Mouse (Mus musculus): ENCODE measurements around the gene Parn.
"Not testable (repeated sequence)": the region's sequence is repeated elsewhere in the genome, so short reads cannot be mapped to it uniquely, and the experiment has no call there.

The Parn gene

DNA sequence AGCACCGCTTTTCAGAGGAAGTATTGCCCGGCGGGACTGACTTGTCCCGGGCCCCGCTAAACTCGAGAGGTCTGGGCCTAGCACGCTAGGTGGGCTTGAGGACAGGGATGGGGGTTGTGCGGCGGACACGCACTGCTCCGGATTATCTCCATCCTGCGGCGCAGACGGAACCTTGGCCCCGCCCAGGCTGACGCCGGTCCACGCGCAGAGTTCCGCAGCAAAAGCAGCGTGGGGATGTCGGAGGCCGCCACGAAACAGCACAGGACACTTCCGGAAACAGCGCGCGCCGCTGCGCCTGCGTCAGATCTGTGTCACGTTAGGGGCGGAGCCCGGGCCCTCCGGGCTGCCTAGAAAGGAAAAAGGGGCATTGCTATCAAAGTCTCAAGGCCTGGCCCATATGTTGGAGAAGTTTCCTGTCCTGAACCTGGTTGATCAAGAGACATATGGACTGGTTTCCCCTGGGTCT lies at the start of gene Parn:
Parn (minus strand) TSS at position 293 of the 466 bp plus-strand sequence.
- DNase-seq, result peak; percentile 94

DNA sequence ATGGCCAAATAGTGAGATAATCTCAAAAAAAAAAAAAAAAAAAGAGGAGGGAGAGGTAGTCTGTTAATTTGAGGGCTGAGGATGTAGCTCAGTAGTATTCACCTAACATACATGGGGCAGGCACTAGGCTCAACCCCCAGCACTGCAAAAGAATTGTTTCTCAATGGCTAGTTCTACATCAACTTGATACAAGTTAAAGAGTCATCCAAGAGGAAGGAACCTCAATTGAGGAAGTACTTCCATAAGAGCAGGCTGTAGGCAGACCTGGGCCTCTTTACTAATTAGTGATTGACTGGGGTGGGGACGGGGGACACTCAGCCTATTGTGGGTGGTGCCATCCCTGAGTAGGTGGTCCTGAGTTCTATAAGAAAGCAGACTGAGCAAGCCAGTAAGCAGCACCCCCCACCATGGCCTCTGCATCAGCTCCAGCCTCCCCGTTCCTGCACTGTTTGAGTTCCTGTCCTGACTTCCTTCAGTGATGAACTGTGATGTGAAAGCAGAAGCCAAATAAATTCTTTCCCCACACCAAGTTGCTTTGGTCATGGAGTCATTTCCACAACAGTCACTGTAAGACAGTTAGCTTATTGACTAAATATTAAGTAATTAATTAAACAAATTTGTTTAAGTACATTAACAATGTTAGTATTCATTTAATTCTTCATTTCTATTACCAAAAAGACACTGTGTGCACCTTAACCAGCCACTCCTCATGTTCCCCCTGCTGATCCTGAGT lies 49.0 kb upstream of the Parn start:
- no peak for DNase-seq

DNA sequence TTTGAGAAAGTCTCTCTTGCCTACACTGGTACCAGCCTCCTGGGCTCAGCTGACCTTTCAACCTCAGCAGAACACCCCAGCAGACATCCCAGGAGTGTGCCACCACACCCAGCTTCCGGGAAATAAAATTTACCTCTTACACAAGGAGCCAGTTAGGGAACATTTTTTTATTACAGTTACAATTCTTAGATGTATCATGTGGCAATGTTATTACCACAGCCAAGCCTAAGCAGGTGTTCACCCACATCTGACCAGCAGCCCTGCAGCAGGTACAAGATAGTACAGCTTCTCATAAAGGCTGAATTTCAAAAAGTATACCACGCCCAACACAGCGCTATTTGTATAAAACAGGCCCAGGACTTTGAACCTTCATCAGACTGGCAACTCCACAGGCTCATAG lies 46.9 kb upstream of the Parn start:
- no peak for DNase-seq

DNA sequence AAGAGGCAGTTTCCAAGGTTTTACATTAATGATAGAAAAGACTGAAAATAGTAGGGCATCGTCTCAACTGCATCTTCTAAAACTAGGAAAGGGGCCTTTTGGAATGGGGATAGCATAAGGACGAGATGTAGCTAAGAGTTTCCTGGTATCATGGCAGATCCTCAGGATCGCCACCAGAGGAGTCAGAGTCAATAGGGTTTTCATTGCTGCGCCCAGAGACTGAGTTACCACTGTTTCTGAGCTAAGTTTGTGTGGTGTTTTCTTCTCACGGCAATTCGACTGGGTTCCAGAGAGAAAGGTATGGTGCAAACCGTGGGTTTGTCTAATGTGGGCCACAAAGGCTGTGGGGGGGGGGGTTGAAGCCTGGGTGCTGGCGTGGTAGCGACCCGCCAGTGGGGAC lies 36.7 kb upstream of the Parn start:
- no peak for DNase-seq

DNA sequence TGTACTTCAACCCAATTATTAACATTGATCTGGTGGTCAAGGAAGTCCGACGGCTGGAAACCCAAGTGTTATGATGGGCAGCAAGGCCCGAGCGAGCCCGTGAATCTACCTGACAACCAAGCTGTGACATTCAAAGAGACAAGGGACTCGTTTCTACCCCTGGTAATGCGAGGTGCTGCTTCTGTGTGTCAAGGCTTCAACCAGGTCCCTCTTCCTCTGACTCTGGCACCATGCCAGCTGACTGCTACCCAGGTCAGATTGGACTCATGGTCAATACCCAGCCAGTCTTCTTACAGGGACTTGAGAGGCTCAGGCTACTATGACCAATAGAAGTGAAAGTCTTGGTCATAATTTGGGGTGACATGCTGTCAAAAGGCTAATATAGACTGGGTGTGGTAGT lies 34.2 kb upstream of the Parn start:
- DNase-seq, result no peak

DNA sequence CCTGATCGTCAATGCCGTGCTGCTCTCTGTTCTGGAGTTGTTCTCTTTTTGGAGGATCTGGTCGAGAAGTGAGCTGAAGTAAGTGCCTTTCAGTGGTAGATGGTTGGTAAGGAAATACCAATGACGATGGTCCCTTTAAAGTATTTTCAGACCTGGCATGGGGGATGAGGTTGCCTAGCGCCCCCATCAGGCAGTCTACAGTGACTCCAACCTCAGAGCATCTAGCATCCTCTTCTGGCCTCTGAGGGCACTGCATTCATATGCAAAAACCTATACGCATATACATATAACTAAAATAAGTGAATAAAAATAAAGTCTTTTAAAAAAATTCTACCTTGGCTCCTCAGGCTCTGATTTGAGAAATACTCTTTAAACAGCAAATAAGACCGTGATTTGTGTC lies 31.0 kb upstream of the Parn start:
- DNase-seq, result no peak

DNA sequence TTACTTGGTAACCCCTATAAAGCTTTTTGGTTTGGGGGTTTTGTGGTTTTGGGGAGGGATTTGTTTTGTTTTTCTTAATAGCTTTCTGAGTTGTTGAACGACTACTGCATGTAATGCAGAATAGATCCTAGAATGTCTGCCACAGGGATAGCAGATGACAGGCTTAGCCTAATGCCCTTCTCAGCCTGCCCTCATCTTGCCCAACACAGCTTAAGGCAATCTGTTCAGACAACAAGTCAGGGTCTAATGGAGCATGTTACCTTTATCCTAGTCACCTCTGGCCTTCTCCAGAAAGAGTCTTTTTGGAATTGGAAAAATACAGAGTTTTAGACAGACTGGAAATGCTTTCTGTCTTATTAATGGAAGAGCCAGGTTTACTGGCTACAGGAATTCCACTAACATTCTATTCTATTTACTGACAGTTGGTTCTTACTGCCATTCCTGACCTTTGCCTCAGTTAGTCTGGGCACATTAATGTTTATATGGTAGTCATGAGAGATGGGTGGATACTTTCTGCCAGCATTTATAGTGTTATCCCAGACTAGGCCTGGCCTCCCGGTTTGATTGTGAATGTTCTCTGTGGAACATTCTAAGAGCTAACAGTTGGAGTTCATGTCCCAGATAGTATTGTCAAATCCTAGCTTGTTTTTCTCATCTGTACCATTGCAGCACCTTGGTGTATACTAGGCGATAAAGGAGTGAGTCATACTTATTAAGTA lies 10.8 kb upstream of the Parn start:
- DNase-seq, result peak; percentile 21

DNA sequence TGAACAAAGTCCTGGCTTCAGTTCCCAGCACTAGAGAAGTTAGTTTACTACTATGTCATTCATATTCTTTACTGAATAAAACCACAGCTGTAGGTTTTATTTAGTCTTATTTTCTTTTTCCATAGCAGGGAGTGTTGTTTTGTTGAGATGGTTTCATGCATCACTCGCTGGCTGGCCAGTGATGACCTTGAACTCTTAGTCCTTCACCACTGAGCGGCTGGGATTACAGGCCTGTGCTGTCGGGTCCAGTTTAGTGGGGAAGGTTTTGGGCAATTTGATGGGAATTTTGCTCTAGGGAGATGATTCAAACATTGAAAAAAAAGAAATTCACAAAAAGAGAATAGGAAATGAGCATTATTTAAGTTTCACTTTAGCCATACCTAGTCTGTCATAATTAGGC lies 6.5 kb upstream of the Parn start:
- DNase-seq, result no peak

DNA sequence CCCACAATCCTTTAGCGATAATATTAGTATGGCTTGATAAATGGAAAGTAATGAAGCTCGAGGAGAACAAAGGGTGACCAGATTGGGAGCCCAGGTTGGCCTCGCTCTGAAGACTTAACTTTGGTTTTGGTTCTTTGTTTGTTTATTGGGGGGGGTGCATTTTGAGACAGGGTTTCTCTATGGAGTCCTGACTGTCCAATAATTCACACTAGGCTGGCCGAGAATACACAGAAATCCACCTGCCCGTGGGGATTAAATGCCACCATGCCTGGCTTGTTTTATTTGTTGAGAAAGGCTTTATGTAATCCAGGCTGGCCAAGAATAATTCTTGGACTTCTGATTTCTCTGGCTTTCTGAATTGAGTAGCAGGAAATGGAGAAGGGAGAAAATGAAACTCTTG lies 5.1 kb upstream of the Parn start:
- no peak for DNase-seq

DNA sequence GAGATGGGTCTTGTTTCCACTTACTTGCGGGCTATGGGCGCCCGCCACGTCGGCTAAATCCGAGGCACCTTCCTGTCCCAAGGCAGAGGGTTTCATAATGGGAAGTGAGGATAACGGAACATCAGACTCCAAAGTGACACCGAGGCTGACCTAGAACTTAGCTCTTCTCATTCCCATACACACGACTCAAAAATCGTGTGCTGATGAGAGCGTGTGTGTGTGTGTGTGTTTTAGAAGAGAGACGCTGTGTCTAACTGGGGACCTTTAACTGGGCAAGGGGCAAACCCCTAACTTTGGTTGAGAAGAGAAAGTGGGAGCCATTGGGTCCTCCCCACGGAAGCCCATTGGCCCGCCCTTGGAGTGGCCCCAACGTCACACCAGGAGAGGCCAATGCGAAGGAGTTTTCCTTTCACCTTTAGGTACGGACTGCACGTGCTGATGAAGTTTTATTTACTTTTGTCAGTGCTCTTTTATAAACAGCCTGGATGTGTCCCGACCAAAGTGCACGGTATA lies 4.5 kb upstream of the Parn start:
- DNase-seq, result peak; percentile 71

DNA sequence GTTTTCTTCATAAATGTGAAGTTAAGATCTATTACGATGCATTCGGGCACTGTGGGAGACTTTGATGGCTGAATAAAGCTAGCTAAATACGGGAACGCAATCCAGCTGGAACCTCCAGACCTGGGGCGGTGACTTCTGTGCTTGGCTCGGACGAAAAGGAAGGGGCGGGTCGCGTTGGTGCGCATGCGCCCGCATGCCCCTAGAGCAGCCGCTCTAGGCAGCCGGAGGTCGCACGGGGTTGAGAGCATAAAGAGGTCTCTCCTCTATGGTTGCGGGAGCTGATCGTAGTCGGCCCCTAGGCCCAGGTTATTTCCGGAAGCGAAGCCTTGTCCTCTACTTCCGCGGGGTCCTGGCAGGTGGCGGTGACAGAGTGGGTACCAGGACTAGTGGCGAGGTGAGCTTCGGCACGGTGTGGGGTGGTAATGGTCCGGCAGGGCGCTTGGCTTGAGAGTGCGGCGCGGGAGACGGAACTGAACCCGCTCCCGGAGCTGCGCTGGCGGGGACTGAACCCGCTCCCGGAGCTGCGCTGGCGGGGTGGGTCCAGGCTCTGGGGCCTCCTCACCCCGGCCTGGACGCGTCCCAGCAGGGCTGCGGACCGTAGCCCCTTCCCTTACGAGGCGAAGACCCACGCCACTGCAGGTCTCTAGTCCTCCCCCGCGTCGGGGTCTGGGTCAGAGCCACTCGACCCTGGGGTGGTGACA lies 3.9 kb upstream of the Parn start, which contains the start of the genes Bfar and 3110001I22Rik:
Bfar (plus strand) TSS at position 174 of the 701 bp plus-strand sequence.
3110001I22Rik (plus strand) TSS at position 245 of the 701 bp plus-strand sequence.
- peak; percentile 97 for DNase-seq

DNA sequence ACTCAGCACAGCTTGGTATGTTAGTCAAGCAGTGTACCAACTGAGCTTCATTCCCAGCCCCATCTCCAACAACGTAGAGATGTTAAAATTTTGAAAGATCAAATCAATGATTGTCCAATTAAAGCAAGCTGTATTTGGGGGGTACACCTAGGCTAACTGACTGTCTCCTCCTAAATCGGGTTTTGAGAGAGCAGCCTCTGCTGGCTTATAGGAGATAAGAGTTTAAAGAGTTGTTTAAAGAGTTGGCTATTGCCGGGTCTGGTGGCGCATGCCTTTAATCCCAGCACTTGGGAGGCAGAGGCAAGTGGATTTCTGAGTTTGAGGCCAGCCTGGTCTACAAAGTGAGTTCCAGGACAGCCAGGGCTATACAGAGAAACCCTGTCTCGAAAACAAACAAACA lies 2.9 kb upstream of the Parn start:
- DNase-seq, result not testable (repeated sequence)

DNA sequence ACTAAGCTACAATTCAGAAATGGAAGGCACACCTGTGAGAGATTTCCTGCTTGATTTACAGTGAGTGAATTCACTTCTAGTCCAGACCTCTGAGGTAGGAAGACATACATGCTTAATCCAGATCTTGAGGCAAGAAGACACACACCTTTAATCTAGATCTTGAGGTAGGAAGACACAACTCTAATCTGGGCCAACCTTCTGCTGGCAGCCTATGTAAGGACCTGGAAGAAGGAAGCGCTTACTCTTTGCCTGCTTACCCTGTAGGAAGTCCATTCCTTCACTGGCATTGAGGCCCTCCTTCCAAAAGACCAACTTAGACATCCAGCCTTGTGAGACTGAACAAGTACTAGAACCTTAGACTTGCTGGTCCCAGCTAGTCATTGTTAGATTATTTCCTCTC lies 1.3 kb upstream of the Parn start:
- no peak for DNase-seq

DNA sequence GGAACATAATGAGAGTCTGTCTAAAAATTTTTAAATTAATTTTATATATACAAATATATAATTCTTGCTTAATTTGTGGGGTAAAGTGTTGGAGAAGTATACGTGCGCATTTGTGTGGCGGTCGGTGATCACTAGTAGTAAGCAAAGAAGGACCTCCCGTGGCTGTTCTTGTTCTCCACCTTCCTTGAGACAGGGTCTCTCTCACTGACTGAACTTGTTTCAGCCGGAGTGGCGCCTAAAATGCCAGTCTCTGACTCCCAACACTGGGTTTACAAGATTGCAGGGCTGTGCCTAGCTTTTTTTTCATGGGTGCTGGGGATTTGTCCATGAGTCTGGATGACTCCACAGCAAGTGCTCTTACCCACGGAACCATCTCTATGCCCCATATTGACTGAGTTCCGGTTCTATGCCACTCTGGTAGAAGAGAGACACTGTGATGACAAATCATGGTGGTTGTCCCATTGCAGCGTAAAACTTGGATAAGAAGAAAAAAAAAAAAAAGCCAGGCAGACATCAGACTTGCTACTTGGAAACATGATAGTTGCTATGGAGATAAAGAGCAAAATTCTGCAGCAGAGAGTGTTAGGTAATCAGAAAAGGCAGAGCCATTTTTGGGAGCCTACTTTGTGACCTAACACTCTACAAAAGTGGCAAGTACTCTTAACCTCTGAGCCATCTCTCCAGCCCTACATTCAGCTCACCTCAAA lies 585 bp upstream of the Parn start:
- DNase-seq, result no peak

DNA sequence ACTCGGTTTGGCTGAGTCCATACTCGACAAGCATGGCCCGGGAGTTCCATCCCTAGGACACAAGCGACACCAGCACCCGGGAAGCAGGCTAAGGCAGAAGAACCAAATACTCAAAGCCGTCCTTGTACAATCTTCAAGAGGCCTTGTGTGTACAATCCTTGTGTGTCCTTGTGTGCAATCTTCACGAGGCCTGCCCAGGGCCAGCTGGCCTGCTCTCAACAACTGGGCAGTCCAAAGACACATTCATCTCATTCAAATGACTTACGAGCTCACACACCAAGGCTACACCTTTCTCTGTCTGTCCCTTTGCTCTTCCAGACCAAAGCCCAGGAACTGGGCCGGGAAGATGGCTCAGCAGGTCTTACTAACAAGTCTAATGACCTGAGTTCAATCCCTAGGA lies 7.2 kb downstream of the Parn start:
- DNase-seq, result no peak

DNA sequence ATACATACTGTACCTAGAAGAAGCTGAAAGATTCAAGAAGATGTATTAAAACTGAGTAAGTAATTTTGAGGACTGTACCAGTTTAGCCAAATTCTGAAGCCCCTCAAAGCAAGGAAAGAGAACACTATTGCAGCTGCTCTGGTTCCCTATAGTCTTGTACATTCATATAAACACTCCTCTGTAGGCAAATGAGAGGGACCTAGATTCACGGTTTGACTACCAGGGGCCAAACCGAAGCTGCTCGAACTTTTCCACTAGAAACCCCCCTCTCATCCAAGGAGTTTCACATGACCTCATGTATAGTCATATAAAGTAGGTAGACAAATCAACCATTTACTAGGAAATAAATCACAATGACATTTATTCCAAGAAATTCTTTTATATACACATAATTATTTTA lies 9.1 kb downstream of the Parn start:
- DNase-seq, result no peak

DNA sequence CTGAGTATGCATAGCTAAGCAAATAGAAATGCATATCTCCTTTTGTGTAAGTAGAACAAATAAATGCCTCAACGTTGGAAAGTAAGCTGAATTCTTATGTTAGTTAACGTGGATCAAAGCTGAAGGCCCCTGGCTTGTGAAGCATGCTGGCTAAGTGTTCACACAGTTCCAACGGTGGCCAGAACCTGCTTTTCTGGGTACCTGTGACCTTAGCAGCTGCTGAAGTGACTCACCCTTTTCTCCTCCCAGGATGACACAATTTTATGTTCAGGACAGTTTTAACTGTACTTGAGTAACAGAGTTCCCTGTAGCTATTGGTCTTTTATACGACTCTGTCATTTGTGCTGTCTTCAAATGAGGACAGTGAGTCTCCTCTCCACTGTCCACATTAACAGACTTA lies 22.0 kb downstream of the Parn start:
- no peak for DNase-seq

DNA sequence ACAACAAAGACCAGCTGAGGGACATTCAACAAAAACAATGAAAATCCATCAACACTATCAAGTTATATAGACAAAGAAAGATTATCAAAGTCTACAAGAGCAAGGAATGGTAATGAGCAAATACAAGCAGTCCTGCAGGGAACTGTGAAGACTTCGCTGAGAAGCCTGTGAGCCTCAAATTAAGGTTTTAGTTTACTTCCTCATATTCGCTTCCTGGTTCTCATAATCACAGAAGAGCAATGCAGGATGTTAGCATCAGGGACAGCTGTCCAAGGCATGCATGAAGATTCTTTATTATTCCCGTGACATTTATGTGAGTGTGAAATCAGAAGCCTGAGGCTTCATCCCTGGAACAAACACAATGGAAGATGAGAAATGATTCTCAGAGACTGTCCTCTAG lies 23.5 kb downstream of the Parn start:
- no peak for DNase-seq

DNA sequence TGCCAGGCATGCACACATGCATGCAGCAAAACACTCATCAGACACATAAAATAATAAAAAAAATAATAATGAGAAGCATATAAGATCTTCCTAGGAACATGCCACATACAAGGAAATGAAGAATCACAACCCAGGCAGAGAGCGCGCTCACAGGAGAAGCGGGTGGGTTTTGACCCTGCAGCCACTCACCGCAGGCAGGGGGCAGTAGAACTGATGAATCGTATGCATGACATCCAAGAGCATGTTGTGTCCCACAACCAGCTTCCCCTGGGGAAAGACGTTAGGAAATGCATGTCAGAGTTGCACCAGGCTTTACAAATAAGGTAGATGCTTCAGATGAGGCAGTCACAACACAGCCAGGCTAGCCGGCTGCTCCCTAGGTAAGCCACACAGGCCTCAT lies 27.9 kb downstream of the Parn start:
- peak; percentile 18 for DNase-seq

DNA sequence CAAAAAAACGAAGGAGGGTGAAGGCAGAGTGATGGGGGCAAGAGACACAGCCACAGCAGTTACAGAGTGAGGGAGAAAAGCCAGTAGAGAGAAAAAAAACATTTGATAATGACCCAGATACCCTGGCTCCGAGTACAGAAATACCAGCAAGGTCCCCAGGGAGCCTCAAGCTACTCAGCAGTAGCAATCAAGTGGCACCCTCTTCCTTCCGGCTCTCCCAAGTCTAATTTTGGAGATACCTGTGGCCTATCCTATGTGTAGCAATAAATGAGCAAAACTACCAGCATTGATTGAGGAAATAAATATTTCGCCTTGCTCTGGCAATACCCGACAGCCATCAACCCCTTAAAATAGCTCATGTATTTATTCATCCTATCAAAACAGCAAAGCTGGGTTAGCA lies 28.5 kb downstream of the Parn start:
- no peak for DNase-seq

DNA sequence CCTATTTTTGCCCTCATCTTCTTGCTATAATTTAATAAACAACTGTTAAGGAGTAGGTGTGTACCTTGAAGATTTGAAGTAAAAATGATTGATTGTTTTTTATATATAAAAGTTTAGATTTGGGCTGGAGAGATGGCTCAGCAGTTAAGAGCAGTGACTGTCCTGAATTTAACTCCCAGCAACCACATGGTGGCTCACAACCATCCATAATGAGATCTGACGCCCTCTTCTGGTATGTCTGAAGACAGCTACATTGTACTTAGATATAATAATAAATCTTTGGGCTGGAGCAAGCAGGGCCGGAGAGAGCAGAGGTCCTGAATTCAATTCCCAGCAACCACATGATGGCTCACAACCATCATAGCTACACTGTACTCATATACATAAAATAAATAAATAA lies 29.8 kb downstream of the Parn start:
- DNase-seq, result not testable (repeated sequence)

DNA sequence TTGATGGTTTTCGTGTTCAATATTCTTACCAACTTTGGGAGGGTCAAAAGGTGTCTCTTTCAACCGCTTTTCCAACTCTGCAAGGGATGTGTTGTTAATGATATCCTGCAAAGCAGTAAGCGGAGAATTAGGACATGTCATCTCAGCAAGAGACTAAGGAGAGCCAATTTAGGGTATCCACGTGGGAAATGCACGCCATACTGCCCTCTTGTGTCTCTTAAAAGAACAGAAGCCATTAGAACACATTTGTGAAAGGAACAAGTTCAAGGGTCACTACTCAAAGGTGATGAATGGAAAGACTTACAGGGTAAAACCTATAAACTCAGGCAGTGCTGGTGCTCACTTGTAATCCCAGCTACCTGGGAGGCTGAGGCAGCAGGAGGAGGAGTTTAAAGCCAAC lies 39.6 kb downstream of the Parn start:
- DNase-seq, result peak; percentile 63

All from retina, postnatal 1 day (tissue).